Mouse (Mus musculus) limb, embryonic 13.5 days (tissue): ENCODE measurements at regions not wholly inside any gene's neighbourhood (a gene's known extent, or its start where the extent isn't known, plus 50 kb on each side); places are given as distances from the start of the nearest gene placed in this dataset.
A peak's percentile ranks its signal among the peaks of the same experiment; 100 is the strongest.

Experiments
- ATAC-seq: fragments of 200-750 bp; cut with Nextera tagmentation; 2 replicates; pipeline ENCODE4 v1.8.0; 2017; ENCODE audit warnings: low read depth, moderate number of reproducible peaks, moderate TSS enrichment; ENCODE audit not compliant: low FRiP score
- H3K27ac ChIP-seq: fragments of 300-500 bp; sonication (generic); 2 replicates; pipeline ENCODE4 v1.5.1; 2015; ENCODE audit warnings: inconsistent platforms, mild to moderate bottlenecking, moderate library complexity
- H3K27me3 ChIP-seq: fragments of 300-500 bp; sonication (generic); 2 replicates; pipeline ENCODE4 v1.6.1; 2015; ENCODE audit warnings: mild to moderate bottlenecking, inconsistent platforms
- H3K36me3 ChIP-seq: fragments of 300-500 bp; sonication (generic); 2 replicates; pipeline ENCODE4 v1.6.1; 2015; ENCODE audit warnings: inconsistent platforms, mild to moderate bottlenecking, moderate library complexity
- H3K4me1 ChIP-seq: fragments of 300-500 bp; sonication (generic); 2 replicates; pipeline ENCODE4 v1.6.1; 2015; ENCODE audit warnings: inconsistent platforms
- H3K4me2 ChIP-seq: fragments of 300-500 bp; sonication (generic); replicated peaks from 2 replicates; pipeline ENCODE4 v1.6.1; 2015; ENCODE audit warnings: inconsistent platforms, mild to moderate bottlenecking, moderate library complexity
- H3K4me3 ChIP-seq: fragments of 300-500 bp; sonication (generic); 2 replicates; pipeline ENCODE4 v1.5.1; 2015; ENCODE audit warnings: moderate library complexity, mild to moderate bottlenecking, inconsistent platforms
- H3K9ac ChIP-seq: fragments of 300-500 bp; sonication (generic); 2 replicates; pipeline ENCODE4 v1.6.1; 2015; ENCODE audit warnings: mild to moderate bottlenecking, inconsistent platforms
- H3K9me3 ChIP-seq: fragments of 300-500 bp; sonication (generic); 2 replicates; pipeline ENCODE4 v1.6.1; 2016; ENCODE audit warnings: inconsistent platforms
- WGBS: fragments of 180-500 bp; shearing (Covaris S2); methylation state at CpG from one replicate; pipeline ENCODE4 v1.1.7; 2015; 5-methylcytosine and 5-hydroxymethylcytosine counted together
- microRNA-seq: library from miRNA; unstranded; fragments of <30 nt; microRNA quantifications from one replicate; pipeline ENCODE4, GENCODE M21; 2016

GRCm38 (mm10) chr3:140150530-140150951 lies 945.0 kb downstream of the Stpg2 start:
- Histone ChIP-seq H3K9ac (no peak overlapping the region), H3K9me3 (no peaks in the 10 kb centered on the region), H3K27me3 (no peaks in the 10 kb centered on the region), H3K36me3 (no peaks in the 10 kb centered on the region), H3K27ac (no peak overlapping the region), H3K4me1 (no peaks in the 10 kb centered on the region), H3K4me3 (no peak overlapping the region), H3K4me2 (no peak overlapping the region)
- ATAC-seq: no peak
- WGBS: 83% methylated on average over 7 of the region's 7 CpGs

GRCm38 (mm10) chr3:140179471-140179870 lies 974.0 kb downstream of the Stpg2 start:
- ATAC-seq: no peak
- 84% methylated on average over 2 of the region's 2 CpGs for WGBS
- Histone ChIP-seq H3K36me3 (no peaks in the 10 kb centered on the region), H3K9ac (no peak overlapping the region), H3K4me1 (no peaks in the 10 kb centered on the region), H3K9me3 (no peaks in the 10 kb centered on the region), H3K27ac (no peak overlapping the region), H3K27me3 (no peaks in the 10 kb centered on the region), H3K4me2 (no peak overlapping the region), H3K4me3 (no peak overlapping the region)

GRCm38 (mm10) chr3:140182690-140183089 lies 977.2 kb downstream of the Stpg2 start:
- WGBS: 83% methylated on average over 4 of the region's 4 CpGs
- Histone ChIP-seq H3K27ac (no peak overlapping the region), H3K27me3 (no peaks in the 10 kb centered on the region), H3K36me3 (no peaks in the 10 kb centered on the region), H3K4me3 (no peak overlapping the region), H3K4me2 (no peak overlapping the region), H3K9ac (no peak overlapping the region), H3K4me1 (no peaks in the 10 kb centered on the region), H3K9me3 (no peaks in the 10 kb centered on the region)
- ATAC-seq: no peak

- ATAC-seq: no peak
- no peaks in the 10 kb centered on the region for H3K36me3 ChIP-seq
Observed at GRCm38 (mm10) chr3:140184899-140185525, 979.5 kb downstream of the Stpg2 start.

GRCm38 (mm10) chr3:140205914-140206313 lies 1000.4 kb downstream of the Stpg2 start:
- H3K27me3 ChIP-seq: no peaks in the 10 kb centered on the region
- ATAC-seq: no peak

More at GRCm38 (mm10) chr3:140184899-140185525, 979.5 kb downstream of the Stpg2 start:
- Histone ChIP-seq H3K4me2 (no peak overlapping the region), H3K9ac (no peak overlapping the region), H3K27me3 (no peaks in the 10 kb centered on the region), H3K4me1 (no peaks in the 10 kb centered on the region), H3K4me3 (no peak overlapping the region), H3K27ac (no peak overlapping the region), H3K9me3 (no peaks in the 10 kb centered on the region)
- 57% methylated on average over 4 of the region's 4 CpGs for WGBS

GRCm38 (mm10) chr3:140221478-140221877 lies 990.7 kb downstream of the Pdha2 start:
- no peaks in the 10 kb centered on the region for H3K4me1 ChIP-seq
- H3K36me3 ChIP-seq: no peaks in the 10 kb centered on the region
- no peak overlapping the region for H3K4me3 ChIP-seq
- no peak overlapping the region for H3K9ac ChIP-seq
- H3K9me3 ChIP-seq: no peaks in the 10 kb centered on the region
- H3K27ac ChIP-seq: no peak overlapping the region
- H3K4me2 ChIP-seq: no peak overlapping the region
- 82% methylated on average over 3 of the region's 3 CpGs for WGBS
- ATAC-seq: no peak
- no peaks in the 10 kb centered on the region for H3K27me3 ChIP-seq

More at GRCm38 (mm10) chr3:140205914-140206313, 1000.4 kb downstream of the Stpg2 start:
- Histone ChIP-seq H3K27ac (no peak overlapping the region), H3K9ac (no peak overlapping the region), H3K4me2 (no peak overlapping the region), H3K9me3 (no peaks in the 10 kb centered on the region), H3K4me3 (no peak overlapping the region), H3K4me1 (no peaks in the 10 kb centered on the region), H3K36me3 (no peaks in the 10 kb centered on the region)

GRCm38 (mm10) chr3:140230712-140231111 lies 981.4 kb downstream of the Pdha2 start:
- H3K27ac ChIP-seq: no peak overlapping the region
- WGBS: 82% methylated on average over 2 of the region's 2 CpGs
- ATAC-seq: no peak
- no peak overlapping the region for H3K4me2 ChIP-seq
- no peaks in the 10 kb centered on the region for H3K27me3 ChIP-seq
- no peak overlapping the region for H3K9ac ChIP-seq
- no peaks in the 10 kb centered on the region for H3K36me3 ChIP-seq
- H3K4me3 ChIP-seq: no peak overlapping the region
- H3K4me1 ChIP-seq: no peaks in the 10 kb centered on the region
- H3K9me3 ChIP-seq: no peaks in the 10 kb centered on the region

- Histone ChIP-seq H3K27ac (no peak overlapping the region), H3K4me3 (no peak overlapping the region), H3K4me2 (no peak overlapping the region), H3K36me3 (no peaks in the 10 kb centered on the region), H3K9ac (no peak overlapping the region), H3K27me3 (no peaks in the 10 kb centered on the region), H3K9me3 (no peaks in the 10 kb centered on the region), H3K4me1 (no peaks in the 10 kb centered on the region)
- WGBS: 84% methylated on average over 4 of the region's 4 CpGs
- ATAC-seq: no peak
Observed at GRCm38 (mm10) chr3:140233144-140233543, 979.0 kb downstream of the Pdha2 start.

GRCm38 (mm10) chr3:140233809-140234208 lies 978.3 kb downstream of the Pdha2 start:
- 84% methylated on average over 2 of the region's 2 CpGs for WGBS
- Histone ChIP-seq H3K9ac (no peak overlapping the region), H3K4me1 (no peaks in the 10 kb centered on the region), H3K27me3 (no peaks in the 10 kb centered on the region), H3K4me3 (no peak overlapping the region), H3K27ac (no peak overlapping the region), H3K36me3 (no peaks in the 10 kb centered on the region), H3K9me3 (no peaks in the 10 kb centered on the region), H3K4me2 (no peak overlapping the region)
- no peak for ATAC-seq

- H3K9ac ChIP-seq: no peak overlapping the region
- H3K27ac ChIP-seq: no peak overlapping the region
- ATAC-seq: no peak
- H3K4me2 ChIP-seq: no peak overlapping the region
- H3K4me3 ChIP-seq: no peak overlapping the region
- no peaks in the 10 kb centered on the region for H3K4me1 ChIP-seq
- no peaks in the 10 kb centered on the region for H3K36me3 ChIP-seq
- no peaks in the 10 kb centered on the region for H3K27me3 ChIP-seq
- WGBS: 77% methylated on average over 1 of the region's 1 CpGs
- no peaks in the 10 kb centered on the region for H3K9me3 ChIP-seq
Observed at GRCm38 (mm10) chr3:140239276-140239675, 972.9 kb downstream of the Pdha2 start.

Small RNA genes in the stretch of these regions (microRNA-seq; reads per million reads assigned to microRNA genes)
- 62.5 reads per million, percentile 47 among the genes with 10 or more reads in this experiment for gene Mir7j
